Mouse (Mus musculus) gastrocnemius, adult 8-10 months (tissue): Measurements from ENCODE around the gene Tspan1. TPM values are rescaled to one million over a fixed set of nuclear protein-coding genes. Genes with fewer than 3 reads are reported as not detected.

Source experiments
- DNase-seq, 2 experiments: peaks; one replicate each; pipeline ENCODE4 v3.0.0; 2022; ENCODE audit warnings: low spot score in 2 of 2
- total RNA-seq, 4 experiments: library from RNA; stranded (reverse); gene quantifications; 2 replicates each; pipeline ENCODE4 v1.2.4; 2022

Gene Tspan1
- total RNA-seq, result not detected

DNA sequence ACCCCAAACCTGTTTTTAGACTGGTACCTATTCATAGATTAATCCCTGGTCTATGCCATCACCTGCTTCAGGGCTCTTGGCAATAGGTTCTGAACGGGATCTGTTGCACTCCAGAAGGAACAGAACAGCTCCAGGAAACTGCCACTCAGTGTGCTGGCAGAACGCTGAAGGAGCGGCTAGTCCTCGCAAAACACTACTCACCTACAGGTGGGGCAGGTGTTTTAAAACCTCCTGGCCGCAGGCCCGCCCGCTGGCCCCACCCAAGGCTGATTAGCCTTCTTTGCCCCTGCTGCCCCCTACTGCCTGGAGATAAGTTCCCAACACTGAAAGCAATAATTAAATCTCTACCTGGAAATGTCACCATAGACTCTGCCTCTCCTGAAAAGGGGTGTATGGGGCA lies at the start of gene Tspan1:
Gene Tspan1, minus strand, starts transcription at position 198 of the 400 bp plus-strand sequence.
- no peak for DNase-seq

DNA sequence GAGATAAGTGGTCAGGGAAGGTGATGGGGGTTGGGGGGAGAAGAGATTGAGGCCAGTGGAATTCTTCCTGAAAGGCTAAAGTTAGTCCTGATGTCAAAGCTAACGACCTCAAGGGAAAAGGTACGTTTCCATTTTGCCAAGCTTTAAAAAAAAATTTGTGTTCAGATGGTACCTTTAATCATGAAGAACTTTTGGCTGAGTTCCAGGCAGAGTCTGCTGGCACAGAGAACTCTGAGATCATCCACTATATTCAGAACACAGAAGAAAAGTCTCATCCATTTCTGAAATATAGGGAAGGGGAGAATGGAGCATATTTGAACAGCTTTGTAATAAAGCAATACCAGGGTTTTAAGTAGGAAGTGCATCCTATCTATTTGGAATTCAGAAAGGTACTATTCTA lies 49.6 kb upstream of the Tspan1 start:
- no peak for DNase-seq

DNA sequence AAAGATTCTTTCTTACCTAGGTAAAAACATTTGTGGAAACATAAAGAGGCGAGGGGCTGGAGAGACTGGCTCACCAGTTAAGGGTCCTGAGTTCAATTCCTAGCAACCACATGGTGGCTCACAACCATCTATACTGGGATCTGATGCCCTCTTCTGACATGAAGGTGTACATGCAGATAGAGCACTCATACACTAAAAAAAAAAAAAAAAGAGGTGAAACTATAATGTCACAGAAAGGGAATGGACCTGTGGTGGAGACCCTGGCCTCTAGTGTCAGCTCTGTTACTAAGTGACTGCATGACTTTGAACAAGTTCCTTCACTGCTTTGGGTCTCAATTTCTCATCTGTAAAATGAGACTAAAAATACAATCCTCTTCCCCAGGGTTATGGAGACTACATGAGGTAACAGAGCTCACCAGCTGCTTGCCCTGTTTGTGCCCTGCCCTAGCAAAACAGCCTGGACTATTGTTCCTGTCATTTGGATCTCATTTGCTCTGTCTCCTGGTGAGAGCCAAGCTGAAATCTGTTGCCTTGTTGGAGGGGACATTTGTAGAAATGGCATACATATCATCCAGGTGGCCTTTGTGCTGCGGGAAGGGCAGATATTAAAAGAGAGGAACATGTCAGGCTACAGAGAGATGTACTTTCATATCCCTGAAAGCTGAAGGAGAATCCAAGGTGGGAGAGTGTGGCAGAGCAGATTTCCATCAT lies 48.6 kb upstream of the Tspan1 start:
- DNase-seq, result no peak

DNA sequence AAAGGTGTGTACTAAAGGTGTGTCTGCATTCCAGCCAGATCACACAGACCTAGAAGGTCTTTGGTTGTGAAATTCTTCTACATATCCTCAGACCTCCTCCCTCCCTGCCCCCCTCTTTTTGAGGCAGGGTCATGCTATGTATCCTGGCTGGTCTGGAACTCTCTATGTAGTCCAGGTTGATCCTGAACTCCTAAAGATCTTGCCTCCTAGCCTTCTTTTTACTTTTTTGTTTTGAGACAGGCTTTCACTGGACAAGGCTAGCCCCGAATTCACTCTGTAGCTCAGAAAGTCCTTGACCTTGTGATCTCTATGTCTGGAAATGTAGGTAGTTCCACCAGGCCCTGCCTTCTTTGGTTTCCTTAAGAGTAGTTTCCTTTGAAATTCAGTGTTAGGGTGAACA lies 41.5 kb upstream of the Tspan1 start:
- DNase-seq, result no peak

- no peak for DNase-seq
Observed at GRCm38 (mm10) chr4:116206531-116206930, 39.1 kb upstream of the Tspan1 start.

- no peak for DNase-seq
Observed at GRCm38 (mm10) chr4:116204422-116204821, 37.0 kb upstream of the Tspan1 start.

- no peak for DNase-seq
Observed at GRCm38 (mm10) chr4:116198422-116198821, 31.0 kb upstream of the Tspan1 start.

DNA sequence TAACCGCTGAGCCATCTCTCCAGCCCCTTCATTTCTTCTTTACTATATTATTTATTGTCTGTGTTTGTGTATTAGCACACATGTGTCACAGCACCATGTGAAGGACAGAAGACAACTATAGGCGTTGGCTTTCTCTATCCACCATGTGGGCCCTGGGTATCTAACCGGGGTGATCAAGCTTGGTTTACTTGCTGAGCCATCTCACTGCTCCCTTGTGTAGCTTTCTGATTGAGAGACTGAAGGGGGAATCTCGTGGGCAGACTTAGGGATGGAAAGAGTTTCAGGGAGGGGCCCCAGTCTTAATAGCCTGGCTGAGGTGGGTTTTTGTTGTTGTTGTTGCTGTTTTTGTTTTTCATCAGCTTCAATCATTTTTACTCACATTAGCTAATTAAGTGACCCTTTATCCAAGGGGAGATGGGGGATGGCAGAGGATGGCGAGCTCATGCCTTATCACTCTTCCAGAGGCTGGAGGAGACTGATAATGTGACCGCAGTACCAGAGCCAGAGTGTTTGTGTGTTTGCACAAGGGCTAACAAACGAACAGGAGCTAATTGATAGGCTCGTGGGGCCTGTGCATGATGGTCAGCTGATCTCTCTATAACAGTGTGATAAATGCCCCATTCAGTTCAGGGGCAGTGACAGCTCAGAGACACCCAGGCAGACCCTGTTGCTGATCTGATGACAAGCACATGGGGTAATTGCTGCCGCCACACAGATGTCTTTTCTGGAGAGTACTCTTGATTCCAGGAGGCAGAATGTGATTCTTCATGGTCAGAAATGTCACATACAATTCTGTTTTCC lies 26.4 kb upstream of the Tspan1 start:
- DNase-seq, result no peak

GRCm38 (mm10) chr4:116192286-116192835 lies 25.0 kb upstream of the Tspan1 start:
- DNase-seq, result no peak

- DNase-seq, result no peak
Observed at GRCm38 (mm10) chr4:116185083-116185482, 17.7 kb upstream of the Tspan1 start.

DNA sequence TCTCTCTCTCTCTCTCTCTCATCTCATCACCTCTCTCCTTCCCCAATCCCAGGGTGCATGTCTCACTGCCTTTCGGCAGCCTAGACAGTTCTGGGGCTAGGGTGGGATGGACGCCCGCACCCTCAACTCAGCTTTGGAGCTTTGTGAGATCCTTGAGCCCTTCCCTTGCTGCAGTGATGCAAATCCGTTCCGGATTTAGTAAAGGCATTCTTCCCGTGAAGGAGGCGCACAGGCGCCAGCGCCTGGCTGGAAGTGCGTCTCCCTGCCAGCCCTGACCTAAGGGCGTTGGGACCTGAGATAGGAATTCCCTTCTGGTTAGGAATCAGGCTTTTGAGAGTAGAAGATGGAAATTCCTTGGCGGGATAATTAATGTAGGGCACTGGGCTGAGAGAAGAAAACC lies 15.3 kb upstream of the Tspan1 start:
- DNase-seq, result no peak

DNA sequence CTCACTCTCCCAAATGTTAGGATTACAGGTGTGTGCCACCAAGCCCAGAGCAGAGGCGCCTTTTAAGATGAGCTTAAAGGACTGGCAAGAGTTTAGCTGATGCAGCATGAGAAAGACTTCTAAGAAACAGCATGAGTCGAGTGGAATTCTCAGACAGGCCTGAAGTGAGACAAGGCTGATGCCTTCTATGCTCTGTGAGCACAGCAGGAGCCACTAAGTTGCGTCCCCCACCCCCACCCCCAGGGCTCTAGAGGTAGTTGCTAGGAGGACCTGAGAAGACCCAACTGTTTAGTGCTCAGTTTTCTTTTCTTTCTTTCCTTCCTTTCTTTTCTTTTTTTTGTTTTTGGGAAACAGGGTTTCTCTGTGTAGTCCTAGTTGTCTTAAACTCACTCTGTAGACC lies 14.7 kb upstream of the Tspan1 start:
- no peak for DNase-seq

GRCm38 (mm10) chr4:116177140-116177539 lies 9.7 kb upstream of the Tspan1 start:
- peak; percentile 44 to 52 for DNase-seq

GRCm38 (mm10) chr4:116176543-116176988 lies 9.2 kb upstream of the Tspan1 start:
- peak in 1 of 2 experiments; percentile 13 for DNase-seq

GRCm38 (mm10) chr4:116175711-116176542 lies 8.5 kb upstream of the Tspan1 start:
- DNase-seq, result no peak

GRCm38 (mm10) chr4:116175136-116175535 lies 7.7 kb upstream of the Tspan1 start:
- no peak for DNase-seq

DNA sequence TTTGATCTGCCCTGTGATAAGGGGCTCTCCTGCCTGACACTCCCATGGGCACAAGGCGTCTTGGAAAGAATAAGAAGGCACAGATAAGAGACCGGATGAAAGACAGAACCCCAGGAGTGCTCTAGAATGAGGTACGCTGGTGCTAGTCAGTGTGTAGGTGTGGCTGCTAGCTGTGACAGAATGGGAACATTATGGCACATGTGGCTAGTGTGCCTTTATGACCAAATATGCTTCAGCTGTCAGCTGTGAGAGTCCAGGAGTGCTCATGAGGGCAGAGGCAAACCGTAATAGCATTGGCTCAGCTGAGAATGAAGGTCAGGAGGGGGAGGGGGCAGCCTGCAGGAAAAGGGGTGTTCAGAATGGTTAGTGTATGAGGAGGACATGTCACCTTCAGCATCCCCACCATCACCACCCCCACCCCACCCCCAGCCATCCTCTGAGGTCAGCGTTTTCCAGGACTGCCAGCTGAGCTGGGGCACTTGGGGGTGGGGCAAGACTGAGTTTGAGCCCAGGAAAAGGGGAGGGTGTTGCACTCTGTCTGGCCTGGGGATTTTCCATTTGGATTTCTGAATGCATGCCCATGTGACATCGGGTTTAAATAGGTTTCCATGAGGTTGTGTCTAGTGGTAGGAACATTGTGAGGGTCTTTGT lies 7.2 kb upstream of the Tspan1 start:
- no peak for DNase-seq

GRCm38 (mm10) chr4:116173752-116174151 lies 6.4 kb upstream of the Tspan1 start:
- no peak for DNase-seq

GRCm38 (mm10) chr4:116173072-116173471 lies 5.7 kb upstream of the Tspan1 start, which contains the start of the genes 1700042G07Rik and Gm49337:
1700042G07Rik (plus strand) TSS chr4:116173372.
Gm49337 (plus strand) TSS chr4:116173384.
- no peak for DNase-seq

GRCm38 (mm10) chr4:116169353-116169672 lies 1.9 kb upstream of the Tspan1 start:
- DNase-seq, result no peak
